Mouse (Mus musculus): ENCODE measurements around the gene Adig.

DNA sequence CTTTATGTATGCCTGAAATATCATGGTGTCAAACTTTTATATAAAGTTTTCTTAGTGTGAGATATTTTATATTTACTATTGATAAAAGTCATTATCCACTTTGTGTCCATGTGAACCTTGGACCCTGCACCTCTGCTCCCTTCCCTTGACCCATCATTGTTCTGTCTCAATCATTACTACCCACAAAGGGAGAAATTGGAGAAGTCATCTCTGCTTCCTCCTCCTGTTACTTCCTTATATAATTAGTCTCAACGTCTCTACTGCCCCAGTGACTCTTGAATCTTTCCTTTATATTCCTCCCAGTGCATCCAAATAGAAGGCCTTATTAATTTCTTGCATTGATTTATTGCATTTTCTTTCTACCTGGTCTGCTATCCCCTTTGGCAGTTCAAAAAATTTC, 40.0 kb upstream of the Adig start:
- TF ChIP-seq CTCF (IDR thresholded peaks at IDR 0.05; ENCODE audit: borderline replicate concordance, insufficient read depth, low read depth, low read length) (no peak), POLR2A (IDR thresholded peaks at IDR 0.05; ENCODE audit: borderline replicate concordance, insufficient read depth, low read length) (no peak)

Measured in cerebellum, adult 2 months (tissue).